Mouse (Mus musculus) kidney, postnatal 4 days (tissue): Measurements from ENCODE around the gene Hsd17b12.

ENCODE experiments used
- DNase-seq, 2 experiments: peaks; one replicate each; pipeline ENCODE4 v3.0.0; 2021; ENCODE audit warnings: mixed read lengths in 2 of 2

Gene Hsd17b12

DNA sequence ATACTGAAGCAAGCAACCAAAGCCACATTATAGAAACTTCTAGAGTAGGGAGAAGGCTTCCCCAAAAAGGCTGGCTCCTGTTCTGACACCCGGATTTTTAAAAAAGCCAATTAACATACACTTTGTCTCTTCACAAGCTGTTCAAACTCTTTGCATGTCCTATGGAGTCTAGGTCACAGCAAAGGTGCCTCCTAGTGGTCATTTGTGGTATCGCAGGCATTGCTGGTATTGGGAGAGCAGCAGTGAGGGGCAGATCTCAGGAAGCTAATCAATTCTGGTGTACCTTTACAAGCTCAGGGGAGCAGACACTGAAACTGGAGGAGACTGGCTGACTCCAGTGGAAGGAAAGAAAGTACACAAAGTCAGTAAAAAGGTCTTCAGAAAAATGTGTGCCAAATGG, 155.4 kb downstream of the Hsd17b12 start:
- DNase-seq = peak; percentile 93 to 96

DNA sequence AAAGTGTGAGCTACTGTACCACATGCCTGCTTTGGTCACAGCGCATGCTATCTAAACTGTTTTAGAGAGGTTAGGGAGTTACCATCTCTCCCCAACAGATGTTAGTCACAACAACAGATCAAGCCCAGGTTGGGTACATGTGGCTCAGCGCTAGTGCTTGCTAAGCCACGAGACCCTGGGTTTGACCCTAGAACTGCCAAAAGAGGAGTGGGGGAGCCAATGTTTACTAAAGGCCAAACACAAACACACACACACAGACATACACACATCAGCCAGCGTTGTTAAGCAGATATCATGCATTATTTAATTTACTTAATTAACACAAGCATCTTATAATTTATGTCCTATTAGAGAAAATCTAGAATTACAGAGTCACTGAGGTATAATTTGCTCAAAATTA, 155.8 kb downstream of the Hsd17b12 start:
- DNase-seq = no peak

DNA sequence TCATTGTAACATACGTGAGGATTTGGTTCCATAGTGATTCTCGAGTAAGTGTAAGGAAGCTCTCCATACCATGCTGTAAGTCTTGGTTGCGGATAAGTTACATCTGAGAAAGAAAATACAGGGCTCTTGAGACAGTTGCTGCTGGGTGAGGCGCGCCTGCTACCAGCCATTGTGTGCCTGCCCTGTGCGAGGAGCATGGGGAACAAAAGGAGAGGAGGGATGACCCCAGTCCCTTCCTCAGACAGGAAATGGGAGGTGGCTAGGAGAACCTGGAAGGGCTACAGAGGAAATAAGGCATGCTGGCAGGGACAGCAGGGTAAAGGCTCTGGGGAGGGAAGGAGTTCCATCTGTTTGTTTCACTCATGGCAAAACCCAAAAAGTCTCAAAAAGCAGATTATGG, 156.4 kb downstream of the Hsd17b12 start:
- peak; percentile 13 to 37 for DNase-seq

DNA sequence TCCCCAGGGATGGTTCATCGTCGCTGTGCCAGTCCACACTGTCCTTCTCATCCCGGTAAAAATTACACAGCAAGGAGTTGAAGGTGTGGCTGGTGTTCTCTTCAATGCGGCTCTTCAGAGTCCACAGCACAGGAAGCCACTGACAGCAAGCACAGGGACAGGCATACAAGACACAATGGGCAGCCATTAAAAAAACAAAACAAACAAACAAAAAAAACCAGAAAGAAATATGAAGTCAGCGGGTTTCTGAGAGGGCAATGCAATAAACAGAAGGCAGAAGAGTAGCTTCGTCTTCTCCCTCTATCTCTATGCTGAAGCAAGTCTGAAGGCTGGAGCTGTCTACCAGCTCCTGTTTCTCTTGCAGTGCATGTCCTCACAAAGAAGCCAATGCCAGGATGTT, 161.5 kb downstream of the Hsd17b12 start, which contains the start of gene Gm27027:
Gm27027 (minus strand) TSS at position 101 of the 400 bp plus-strand sequence.
- DNase-seq = no peak

DNA sequence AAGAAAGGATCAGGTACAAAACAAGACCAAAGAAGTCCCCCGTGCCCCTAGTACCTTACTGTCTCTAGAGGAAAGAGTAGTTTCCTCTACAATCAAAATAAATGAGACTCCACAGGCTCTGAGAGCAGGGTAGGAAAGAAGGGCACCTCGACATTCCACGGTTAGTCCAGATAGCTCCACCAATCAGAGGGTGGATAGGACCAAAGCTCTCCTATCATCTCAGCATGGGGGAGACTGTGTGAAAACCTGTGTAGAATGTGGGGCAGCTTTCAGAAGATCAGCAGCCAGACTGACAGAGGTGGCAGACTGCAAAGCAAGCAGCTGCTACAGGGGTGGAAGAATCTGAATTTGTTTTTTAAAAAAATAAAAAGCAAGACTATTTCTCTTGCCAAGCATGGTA, 165.0 kb downstream of the Hsd17b12 start:
- no peak for DNase-seq

DNA sequence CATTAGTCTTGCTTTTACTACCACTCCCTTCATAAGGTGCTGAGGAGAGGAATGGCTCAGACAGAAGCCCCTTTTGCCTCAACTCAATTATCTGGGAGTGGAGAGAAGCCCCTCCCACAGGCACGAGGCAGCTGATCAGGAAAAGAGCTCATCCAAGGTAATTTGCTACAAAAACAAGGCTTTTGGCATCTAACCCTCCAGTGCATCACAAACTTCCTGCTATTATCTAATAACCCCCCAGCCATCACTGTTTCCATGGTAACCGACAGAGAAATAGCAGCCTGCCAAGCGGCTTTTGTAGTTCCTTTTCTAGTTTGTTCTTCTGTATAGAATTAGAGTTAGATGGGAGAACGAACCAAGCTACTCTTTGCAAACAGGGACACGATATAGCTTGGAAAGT, 165.5 kb downstream of the Hsd17b12 start:
- DNase-seq = peak; percentile 18 to 42

DNA sequence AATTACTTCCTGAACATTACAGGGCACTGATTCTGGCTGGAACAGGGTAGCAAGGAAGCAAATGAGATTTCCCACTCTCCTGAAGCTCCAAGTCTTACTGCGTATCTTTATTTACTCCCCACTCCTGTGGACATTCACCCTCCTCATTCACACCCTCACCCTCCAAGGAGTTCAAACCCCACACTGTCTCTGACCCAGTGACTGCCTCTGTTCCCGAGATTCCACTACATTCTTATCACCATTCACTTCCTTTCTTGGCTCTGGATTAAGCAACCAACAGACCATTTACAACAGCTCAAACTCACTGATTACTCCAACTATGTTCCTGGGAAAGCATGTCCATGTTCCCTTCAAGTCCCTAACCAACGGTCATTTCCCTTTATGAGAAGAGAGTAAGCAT, 166.4 kb downstream of the Hsd17b12 start:
- no peak for DNase-seq

DNA sequence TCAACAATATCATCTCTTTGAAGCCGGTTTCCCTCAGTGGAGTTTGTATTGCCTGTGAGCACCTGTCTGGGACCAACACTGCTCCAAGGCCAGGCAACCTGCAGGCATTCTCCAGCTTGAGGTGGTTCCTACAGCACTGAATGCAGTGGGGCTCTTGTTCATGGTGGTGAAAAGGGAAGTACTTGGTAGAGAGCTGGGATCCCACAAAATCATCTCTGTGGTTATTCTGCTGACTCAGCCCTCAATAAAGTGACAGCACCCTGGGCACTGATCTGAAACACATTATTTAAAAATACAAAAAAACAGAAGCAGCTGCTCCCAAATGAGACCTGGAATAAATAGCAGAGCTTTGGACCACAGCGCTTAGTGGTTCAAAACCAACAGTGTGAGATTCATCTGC, 169.3 kb downstream of the Hsd17b12 start:
- no peak for DNase-seq
